Mouse (Mus musculus) adrenal gland, adult 18-20 months (tissue): Measurements from ENCODE around the gene Rps4x. TPM values are rescaled to one million over a fixed set of nuclear protein-coding genes. Genes with fewer than 3 reads are reported as not detected.

Experiments
- DNase-seq, 2 experiments: peaks; one replicate each; pipeline ENCODE4 v3.0.0; 2021 to 2022; ENCODE audit warnings: low spot score in 2 of 2
- long read RNA-seq, 2 experiments: library from polyadenylated mRNA; stranded (forward); transcript quantifications; one replicate each; pipeline ENCODE4 v2.0.0; 2021
- total RNA-seq, 2 experiments: library from RNA; stranded (reverse); gene quantifications; 1 replicate in 1 of 2; 2 replicates in 1 of 2; pipeline ENCODE4 v1.2.3; 2021

Gene Rps4x
- 1,000 to 10,000 TPM in 1 of 2 experiments, 100 to 1,000 TPM in 1; 821 to 1,009 TPM for total RNA-seq
- long read RNA-seq, experiment 1, transcript Rps4x-201 (7 exons, 975 nt) = major isoform, 72 of 78 reads
- long read RNA-seq, experiment 1, partial matches to known transcripts = 6 of 78 reads
- long read RNA-seq, experiment 1, other reads (novel, unspliced or antisense) = 0 of 78 reads
- long read RNA-seq, experiment 2, transcript Rps4x-201 (7 exons, 975 nt) = major isoform, 308 of 351 reads
- long read RNA-seq, experiment 2, partial matches to known transcripts = 39 of 351 reads
- long read RNA-seq, experiment 2, other reads (novel, unspliced or antisense) = 3 of 351 reads

DNA sequence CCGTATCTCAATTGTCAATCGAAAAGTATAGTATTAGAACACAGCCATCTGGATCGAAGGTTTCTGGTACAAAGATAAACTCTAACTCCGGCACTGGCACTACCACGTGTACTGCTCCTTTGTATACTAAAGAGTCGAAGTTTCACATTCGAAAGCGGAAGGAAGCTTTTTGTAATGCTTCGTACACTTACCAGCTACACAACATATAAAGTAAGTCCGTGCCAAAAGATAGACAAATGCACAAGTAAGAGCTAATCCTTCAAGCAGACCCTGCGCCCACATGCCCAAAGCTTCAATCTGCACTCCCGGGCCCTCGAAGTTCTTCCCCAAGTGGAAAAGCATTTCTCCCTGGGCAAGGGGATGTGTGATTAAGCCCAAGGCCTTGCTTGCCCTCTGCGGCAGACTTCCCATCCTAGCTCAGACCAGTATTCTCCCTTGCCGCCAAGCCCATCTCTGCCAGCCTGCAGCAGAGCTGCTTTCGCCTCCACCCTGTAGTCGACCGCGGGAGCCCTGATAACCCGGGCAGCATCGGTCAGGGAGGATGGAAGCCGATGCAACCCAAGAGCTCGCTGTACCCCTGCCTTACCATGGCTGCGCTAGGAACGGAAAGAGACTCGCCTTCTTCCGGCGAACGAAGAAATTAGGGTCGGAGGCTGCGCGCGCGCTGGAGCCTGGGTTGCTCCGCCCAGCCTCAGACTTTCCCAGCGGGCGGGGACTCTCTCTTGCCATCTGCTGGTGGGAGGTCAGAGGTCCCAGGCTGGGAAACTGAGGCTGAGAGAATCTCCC lies at the start of gene Rps4x:
TSS of gene Rps4x (minus strand) at position 683 of the 786 bp plus-strand sequence.
- peak; percentile 74 to 78 for DNase-seq

DNA sequence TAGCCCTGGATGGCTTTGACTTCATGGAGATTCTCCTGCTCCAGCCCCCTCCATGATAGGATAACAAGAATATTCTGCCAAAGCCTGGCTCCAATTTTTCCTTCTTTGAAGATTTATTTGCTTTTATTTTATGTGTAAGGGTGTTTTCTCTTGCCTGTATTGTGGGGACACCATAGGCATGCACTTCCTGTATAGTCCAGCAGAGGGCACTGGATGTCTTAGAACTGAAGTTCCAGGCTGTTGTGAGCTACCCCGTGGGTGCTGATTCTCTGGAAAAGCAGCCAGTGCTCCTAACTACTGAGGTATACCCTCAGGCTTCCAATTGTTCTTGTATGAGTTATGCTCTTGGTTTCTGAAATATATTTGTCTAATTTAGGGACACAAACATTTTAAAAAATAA lies 29.9 kb upstream of the Rps4x start:
- DNase-seq = peak; percentile 35 to 43

DNA sequence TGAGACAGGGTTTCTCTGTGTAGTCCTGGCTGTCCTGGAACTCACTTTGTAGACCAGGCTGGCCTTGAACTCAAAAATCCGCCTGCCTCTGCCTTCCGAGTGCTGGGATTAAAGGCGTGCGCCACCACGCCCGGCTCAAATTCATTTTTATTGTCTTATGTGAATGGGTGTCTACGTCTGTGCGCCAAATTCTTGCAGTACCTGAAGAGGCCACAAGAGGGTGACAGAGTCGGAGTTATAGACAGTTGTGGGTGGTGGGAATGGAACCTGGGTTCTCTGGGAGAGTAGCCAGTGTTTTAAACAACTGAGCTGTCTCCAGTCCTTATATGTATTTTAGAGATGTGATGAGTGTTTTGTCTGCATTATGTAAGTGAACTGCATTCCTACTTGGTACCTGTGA lies 26.2 kb upstream of the Rps4x start:
- peak; percentile 7 to 28 for DNase-seq

DNA sequence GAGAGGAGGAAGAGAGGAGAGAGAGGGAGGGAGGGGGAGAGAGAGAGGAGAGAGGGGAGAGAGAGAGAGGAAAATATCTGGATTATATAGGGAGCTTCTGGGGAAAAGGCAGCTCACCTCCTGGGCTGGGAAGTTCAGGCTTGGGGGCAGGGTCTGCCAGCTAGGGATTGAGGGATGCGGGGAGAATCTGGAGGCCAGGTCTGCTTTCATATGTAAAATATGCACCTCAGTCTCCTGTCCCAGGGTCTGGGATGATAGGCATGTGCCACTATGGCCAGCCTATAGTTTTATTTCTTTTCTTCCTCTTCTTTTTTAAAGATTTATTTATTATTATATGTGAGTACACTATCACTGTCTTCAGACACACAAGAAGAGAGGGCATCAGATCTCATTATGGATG lies 1.6 kb upstream of the Rps4x start:
- DNase-seq = no peak

DNA sequence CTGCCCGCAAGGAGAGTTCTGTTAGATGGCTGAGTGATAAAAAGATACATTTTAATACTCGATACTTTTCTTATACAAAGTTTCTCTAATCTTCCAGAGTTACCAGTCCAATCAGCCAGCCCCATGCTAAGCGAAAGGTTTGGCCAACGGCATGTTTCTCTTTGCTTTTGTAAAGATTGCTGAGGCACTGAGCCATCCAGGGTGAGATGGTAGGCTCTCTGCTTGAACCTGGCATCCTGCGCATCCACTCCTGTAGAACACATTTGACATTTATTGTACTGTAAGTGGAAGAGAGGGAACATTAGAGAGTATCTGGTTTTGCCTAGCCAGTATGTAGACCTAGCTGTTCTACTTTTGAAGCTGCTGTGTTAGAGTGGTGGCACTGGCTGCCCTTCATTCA lies 387 bp upstream of the Rps4x start:
- no peak for DNase-seq

DNA sequence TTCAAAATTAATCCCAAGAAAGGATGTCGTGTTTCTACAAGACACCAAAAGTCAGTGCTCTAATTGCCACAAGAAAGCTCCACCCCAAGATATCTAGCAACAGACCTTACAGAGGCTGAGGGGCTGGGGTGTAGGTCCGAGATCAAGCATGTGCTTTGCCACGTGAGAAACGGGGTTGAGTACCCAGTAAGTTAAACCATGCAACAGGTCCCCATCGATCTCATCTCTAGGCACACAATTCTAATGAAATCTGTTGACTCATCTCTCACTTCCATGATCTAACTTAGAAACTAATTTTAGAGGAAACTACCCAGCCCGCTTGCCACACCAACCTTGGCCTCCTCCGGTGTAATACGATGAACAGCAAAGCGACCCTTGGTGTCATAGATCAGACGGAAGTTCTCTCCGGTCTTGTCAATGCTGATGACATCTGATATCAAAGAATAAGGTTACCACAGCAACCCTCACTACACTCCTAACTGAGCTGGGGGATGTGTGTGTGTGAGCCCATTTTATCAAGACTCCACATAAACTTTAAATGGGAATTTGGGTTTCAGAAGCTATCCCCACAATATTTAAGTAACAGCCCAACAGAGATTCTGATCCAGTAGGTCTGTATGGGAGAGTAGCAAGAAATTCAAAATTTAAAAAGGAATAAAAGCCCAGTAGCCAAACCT lies 2.0 kb downstream of the Rps4x start:
- no peak for DNase-seq

DNA sequence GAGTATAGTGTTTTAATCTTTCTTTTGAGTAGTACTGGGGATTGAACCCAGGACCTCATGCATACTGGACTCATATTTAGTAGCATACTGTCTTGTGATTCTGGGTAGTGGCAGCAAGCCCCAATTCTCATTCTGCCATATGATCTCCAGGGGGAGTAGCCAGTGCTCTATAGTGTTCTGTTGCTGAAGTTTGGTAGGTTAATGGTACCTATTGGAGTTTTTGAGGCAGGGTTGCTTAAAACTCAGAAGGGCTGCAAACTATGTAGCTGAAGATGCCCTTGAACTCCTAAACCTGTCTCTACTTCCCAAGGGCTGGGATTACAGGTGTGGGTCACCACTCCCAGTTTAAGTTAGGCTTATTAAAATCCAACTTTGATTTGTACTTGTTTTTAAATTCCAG lies 6.6 kb downstream of the Rps4x start:
- DNase-seq = no peak

DNA sequence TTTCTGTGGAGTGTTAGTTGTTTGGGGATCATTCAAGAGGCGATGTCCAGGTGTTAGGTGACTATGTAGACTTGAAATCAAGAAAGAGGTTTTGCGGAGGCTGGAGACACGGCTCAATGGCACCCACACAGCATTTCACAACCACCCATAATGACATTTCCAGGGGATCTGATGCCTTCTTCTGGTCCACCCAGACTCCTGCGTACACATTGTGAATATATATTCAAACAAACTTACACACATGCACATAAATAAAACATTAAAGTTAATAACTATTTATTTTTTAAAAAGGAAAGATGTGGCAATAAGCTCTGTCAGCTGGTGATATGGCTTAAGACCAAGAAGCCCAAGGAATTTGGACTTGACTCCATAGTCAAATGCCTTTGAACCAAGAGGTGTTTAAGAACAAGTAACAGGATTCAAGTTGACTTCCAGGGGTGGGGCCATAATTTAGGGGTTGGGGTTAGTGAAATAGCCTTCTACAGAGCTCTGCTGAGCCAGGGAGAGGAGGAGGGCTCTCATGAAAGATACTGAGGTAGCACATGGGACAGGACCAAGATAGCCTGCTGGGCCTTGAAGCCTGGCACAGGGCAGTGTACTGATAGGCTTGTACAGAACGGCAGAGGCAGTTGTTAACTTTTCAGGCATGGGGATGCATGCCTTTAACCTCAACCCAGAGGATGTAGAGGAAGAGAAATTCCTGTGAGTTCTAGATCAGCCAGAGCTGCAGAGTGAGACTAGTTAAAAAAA lies 13.5 kb downstream of the Rps4x start:
- no peak for DNase-seq

DNA sequence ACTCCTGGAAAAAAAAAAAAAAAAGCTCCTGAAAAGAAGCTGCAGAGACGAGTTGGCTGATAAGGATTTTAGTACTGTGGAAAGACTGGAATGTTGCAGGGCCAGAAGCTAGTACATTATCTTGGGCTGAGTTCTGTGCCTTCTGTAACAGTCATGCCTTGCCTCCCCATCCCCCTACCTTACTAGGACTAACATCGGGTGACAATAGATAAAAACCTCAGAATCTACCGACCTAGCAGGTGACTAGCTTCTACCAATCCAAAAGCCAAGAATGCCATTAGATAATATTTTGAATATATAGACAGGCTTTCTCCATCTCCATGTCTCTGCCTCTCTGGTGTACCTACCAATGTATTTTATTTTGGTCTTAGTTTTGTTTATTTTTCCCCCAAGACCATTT lies 18.3 kb downstream of the Rps4x start:
- DNase-seq = no peak

DNA sequence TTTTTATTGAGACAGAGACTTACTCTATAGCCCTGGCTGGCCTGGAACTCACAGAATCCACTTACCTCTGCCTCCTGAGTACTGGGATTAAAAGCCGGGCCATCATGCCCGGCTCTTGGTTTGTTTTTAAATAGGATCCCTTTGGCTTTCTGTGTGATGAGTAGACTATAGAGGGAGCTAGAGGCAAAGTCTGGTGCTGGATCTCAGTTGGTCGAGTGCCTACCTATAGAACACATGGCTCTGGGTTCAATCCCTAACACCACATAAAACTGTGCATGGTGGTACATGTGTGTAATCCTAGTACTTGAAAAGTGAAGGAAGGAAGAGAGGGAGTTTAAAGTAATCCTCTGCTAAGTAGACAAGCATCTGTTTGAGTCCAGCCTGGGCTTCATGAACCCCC lies 19.1 kb downstream of the Rps4x start:
- no peak for DNase-seq

DNA sequence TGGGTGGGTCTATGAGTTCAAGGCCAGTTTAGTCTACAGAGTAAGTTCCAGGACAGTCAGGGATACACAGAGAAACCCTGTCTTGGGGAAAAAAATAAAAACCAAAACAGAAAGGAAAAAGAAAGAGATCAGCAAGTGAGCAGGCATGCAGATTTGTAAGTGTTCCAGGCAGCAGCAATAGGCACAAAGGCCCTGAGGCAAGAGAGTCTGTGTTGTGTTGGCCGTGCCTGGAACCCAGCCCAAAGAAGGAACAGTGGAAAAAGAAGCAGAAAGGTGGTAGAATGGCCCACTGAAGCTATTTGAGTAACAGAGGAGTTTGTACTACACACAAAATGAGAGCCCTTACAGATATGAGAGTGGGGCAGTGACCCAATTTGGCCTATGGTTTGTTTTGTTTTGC lies 19.5 kb downstream of the Rps4x start:
- DNase-seq = no peak

DNA sequence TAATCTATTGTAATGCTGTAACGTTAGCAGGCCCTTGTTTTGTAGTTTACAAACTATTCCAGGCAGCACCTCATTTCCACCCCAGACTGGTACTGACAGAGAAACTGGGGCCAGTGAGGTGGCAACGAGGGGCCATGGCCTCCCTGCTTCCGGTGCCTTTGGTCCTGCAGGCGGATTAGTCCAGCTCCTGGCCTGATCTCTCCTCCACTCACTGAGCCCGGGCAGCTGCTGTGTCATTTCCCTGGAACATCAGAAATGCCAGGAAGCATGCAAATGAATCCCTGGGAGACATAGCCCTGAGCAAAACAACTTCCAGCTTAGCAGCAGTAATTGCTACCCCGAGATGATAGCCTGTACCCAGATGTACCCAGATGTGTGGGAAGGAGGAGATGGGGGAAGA lies 22.2 kb downstream of the Rps4x start:
- DNase-seq = no peak

DNA sequence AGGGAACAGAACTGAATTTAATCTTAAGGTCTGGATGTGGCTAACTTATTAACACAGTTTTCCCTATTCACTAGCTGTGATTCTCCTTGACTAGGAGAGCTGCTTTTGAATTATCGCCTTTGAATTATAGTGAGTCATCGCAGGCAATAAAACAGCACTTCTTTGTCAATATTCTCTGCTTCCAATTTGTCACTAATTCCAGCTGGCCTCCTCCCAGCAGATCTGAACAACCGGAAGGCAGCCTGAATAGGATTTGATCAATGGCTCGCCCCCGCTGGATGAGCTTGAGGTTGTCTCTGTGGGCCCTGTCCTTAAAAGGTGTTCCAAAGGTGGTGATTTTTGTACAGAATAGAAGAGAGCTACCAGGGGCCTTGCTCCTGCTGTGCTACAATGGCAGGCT lies 22.7 kb downstream of the Rps4x start:
- no peak for DNase-seq

DNA sequence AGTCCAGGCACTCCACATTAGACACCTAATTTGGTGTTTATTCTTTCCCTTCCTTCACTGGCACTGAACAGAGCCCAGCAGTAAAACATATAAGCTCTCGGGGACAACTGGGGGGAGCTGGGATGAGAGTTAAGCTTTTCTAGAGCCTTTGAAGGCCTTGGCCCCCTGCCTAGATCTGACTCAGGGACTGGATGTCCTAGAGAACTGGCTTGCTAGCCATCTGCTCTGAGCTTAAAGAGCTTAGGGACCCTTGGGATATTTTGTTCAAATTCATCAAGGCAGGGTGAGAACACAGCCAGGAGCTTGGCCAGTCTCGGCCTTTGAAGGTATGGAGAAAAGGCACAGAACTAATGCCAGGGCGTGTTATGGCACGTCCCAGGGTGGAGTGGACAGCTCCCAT lies 25.7 kb downstream of the Rps4x start:
- peak; percentile 20 to 25 for DNase-seq

DNA sequence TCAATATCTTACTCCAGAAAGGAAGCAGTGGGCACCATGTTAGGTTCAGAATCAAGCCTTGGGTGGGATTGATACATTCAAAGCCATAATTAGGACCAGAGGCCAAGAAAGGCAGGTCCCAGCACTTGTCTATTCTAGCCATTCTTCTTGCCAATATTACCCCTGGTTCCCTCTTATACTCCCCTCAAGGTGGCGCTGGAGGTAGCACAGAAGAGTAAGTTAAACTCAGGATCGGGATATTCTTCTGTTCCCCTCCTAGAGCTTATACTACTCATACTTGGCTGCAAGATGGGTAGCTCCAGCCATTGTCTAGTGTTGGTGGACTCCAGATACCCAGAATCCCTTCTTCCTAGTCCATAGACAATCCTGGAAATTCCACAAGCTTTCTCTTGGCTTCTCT lies 26.1 kb downstream of the Rps4x start:
- DNase-seq = no peak

DNA sequence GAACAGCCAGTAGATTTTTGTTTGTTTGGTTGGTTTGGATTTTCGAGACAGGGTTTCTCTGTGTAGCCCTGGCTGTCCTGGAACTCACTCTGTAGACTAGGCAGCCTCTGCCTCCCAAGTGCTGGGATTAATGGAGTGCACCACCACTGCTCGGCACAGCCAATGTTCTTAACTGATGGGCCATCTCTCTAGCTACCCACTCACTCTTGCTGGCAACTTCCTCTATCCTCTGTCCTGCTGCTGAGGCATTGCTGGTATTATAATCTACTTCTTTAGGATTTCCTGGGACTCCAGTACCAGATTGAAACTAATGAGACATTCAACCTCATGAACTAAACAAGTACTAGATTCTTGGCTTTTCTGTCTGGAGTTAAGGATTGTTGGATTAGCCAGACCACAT lies 28.7 kb downstream of the Rps4x start:
- no peak for DNase-seq

DNA sequence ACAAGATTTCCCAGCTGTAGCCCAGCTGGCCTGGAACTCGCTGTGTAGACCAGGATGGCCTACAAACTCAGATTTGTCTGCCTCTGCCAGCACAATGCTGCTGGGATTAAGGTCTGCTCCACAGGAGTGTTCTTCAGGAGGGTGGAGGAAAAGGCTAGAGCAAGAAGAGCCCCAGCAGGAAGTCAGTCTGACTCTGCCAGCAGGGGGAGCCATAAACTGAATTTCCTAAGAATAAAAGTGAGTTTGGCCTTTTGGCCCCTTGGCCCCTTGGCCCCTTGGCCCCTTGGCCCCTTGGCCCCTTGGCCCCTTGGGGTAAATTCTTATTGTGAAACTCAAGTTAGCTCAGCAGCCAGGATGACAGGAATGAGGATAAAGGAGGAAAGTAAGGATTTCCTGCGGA lies 29.4 kb downstream of the Rps4x start:
- peak; percentile 32 to 33 for DNase-seq

DNA sequence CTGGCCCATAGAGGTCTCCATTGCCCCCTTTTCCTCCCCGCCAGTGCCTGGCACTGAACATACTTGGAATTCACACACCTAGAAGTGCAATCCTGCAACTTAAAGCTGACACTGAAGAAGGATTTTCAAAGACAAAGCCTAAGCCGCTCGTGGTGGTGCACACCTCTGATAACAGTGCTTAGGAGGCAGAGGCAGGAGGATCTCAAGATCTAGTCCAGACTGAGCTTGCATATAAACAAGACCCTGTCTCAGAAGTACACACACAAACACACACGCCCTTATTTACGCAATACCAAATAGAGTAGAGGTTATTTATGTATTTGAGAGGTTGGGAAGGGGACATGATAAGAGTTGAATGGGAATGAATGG lies 31.8 kb downstream of the Rps4x start:
- DNase-seq = peak in 1 of 2 experiments; percentile 11

DNA sequence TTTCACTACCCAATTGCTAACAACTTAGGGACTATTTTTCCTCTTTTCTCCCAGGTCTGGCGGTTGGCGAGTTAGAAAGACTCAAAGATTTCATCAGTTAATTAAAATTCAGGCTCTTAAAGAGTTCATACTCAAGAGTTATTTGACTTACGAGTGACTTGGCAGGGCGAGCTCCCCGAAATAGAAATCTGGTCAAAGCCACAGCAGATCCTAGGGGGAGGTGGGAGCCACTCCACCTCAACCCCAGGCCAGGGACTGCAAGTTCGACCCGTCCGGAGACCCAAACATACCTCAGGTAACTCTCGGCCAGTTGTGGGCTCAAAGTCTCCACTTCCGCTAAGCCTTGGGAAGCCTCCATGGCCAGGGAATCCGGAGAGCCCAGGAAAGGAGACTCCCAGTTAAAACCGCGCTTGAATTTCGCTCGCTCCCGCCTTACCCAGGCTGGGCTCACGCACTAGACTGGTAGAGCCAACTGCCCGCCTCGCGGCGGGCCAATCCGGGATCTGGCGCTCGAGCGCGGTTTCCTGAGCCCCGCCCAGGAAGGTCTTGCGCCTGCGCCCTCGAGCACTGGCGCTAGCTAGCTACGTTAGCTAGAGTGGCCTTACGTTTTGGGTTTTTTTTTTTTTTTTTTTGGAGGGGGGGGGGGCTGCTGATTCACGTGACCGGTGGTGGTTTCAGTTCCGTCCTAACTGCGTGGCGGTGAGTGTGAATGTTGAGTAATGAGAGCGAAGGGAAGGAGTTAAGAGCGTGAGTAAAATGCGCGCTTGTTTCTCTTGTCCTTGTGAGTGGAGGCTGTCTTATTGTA lies 32.4 kb downstream of the Rps4x start, which contains the start of gene Ercc6l:
TSS of gene Ercc6l (minus strand) at position 474 of the 805 bp plus-strand sequence.
- DNase-seq = peak; percentile 76 to 85

DNA sequence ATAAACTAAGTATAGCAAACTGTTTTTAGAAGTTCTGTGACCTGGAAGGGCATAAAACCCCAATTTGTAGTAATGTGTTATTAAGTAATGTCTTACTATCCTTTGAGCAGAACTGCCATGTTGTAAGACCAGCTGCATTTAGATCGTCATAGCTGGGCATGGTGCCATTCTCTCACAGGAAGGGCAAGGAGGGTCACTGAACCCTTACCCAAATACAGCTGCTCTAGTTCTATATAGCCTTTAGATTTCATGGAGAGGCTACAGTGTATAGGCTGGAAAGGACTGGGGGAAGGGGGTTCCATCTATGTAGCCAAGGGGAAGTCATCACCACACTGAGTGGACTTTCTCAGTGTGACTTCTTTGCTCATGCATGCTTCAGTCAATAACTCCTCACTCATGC lies 48.0 kb downstream of the Rps4x start:
- no peak for DNase-seq
